Mouse (Mus musculus) c-Kit-negative CD71-positive TER-119-positive erythroid progenitor cells, embryonic 14.5 days (primary cell): ENCODE data around the gene Reg1.
"Not testable (repeated sequence)": the region's sequence is repeated elsewhere in the genome, so short reads cannot be mapped to it uniquely, and the experiment has no call there.

Experiments
- DNase-seq: peaks from one replicate; pipeline ENCODE4 v3.0.0-alpha.2; 2013; ENCODE audit warnings: low read depth, low spot score

The Reg1 gene

GRCm38 (mm10) chr6:78422411-78422810, at the start of gene Reg1:
TSS of gene Reg1 (plus strand) at chr6:78422711.
- DNase-seq, result not testable (repeated sequence)

- DNase-seq, result no peak
These were observed 43.7 kb upstream of the Reg1 start, which contains the start of gene Reg3d for GRCm38 (mm10) chr6:78378765-78379164. TSS of gene Reg3d (minus strand) at chr6:78378865.

GRCm38 (mm10) chr6:78380409-78380808, 42.1 kb upstream of the Reg1 start, which contains the start of gene Reg3a:
TSS of gene Reg3a (plus strand) at chr6:78380709.
- no peak for DNase-seq

GRCm38 (mm10) chr6:78385609-78386008, 36.9 kb upstream of the Reg1 start:
- no peak for DNase-seq

GRCm38 (mm10) chr6:78395323-78395722, 27.2 kb upstream of the Reg1 start, which contains the start of gene Reg2:
TSS of gene Reg2 (plus strand) at chr6:78395623.
- not testable (repeated sequence) for DNase-seq

- DNase-seq, result no peak
These were observed 3.0 kb downstream of the Reg1 start for GRCm38 (mm10) chr6:78425497-78425896.

GRCm38 (mm10) chr6:78447202-78447601, 24.7 kb downstream of the Reg1 start:
- DNase-seq, result no peak

GRCm38 (mm10) chr6:78448409-78448808, 25.9 kb downstream of the Reg1 start:
- DNase-seq, result no peak

GRCm38 (mm10) chr6:78452804-78453203, 30.3 kb downstream of the Reg1 start:
- DNase-seq, result no peak

GRCm38 (mm10) chr6:78460191-78460825, 37.8 kb downstream of the Reg1 start:
- DNase-seq, result no peak

GRCm38 (mm10) chr6:78462360-78462759, 39.8 kb downstream of the Reg1 start:
- DNase-seq, result no peak

- no peak for DNase-seq
These were observed 40.8 kb downstream of the Reg1 start for GRCm38 (mm10) chr6:78463266-78463665.

GRCm38 (mm10) chr6:78468772-78469171, 46.3 kb downstream of the Reg1 start, which contains the start of gene Reg3g:
TSS of gene Reg3g (minus strand) at chr6:78468872.
- DNase-seq, result no peak

GRCm38 (mm10) chr6:78469287-78469686, 46.8 kb downstream of the Reg1 start:
- DNase-seq, result no peak
